8 mouse cellular contexts compared by ENCODE assay signal in the genomic region with DNA sequence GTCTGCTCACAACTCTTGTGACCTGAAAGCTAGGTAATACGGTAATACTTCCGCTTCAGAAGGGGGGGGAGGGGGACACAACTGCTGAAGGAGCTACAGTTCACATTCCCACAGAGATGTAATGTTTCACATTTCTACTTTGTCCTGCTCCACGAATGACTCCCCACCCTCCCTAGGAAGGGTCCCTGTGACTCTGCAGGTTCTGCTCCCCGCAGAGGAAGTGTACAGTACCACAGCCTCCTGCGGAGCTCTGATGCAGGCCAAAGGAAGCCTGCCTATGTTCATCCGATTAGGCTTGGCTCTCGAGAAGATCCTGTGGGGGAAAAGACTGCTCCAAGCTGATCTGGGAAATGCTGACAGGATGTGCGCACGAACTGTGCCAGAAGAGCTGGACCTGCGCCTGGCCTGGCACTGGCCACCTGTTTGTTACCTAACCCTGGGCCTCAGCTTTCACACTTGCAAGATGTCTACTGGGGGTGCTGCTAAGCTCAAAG. TPM values are rescaled to one million over a fixed set of nuclear protein-coding genes. Genes with fewer than 3 reads are reported as not detected.
DNase-seq lines count a peak whose midpoint lies in the region; TF ChIP-seq lines count a peak whose summit lies in the region.
"Had no signal": no experiment of that assay in that cellular context is flagged by ENCODE, and none has a peak within 500 bp of the region (broad histone marks: within the 10 kb centered on the region; RNA-seq: fewer than 3 reads in every experiment).

No protein-coding gene starts in this region.

- TF ChIP-seq CTCF in spleen, adult 2 months (IDR thresholded peaks at IDR 0.05; ENCODE audit: extremely low read depth, insufficient read depth, insufficient read length, insufficient replicate concordance), result no peak

- no peaks in the 10 kb centered on the region for H3K27me3 ChIP-seq in spleen, adult 2 months (ENCODE audit: control insufficient read depth, insufficient read depth, low read length)

- no peak overlapping the region for H3K4me3 ChIP-seq in spleen, adult 2 months (ENCODE audit: extremely low read depth, insufficient read depth, insufficient read length)
- no peak overlapping the region for H3K4me3 ChIP-seq in brown adipose tissue, adult 24 weeks (ENCODE audit: insufficient read depth, low read depth, low read length)
- H3K4me3 ChIP-seq: erythroblast, embryonic 14.5 days had no signal

- WGBS in spleen, adult 2 months, result 27% methylated on average over 10 of the region's 10 CpGs

- peak overlapping the region; percentile 59 for H3K27ac ChIP-seq in spleen, adult 2 months (ENCODE audit: insufficient read depth, low read length)
- H3K27ac ChIP-seq in brown adipose tissue, adult 24 weeks (replicated peaks; ENCODE audit: low read depth, low read length), result peak overlapping the region; percentile 94

- H3K36me3 ChIP-seq in spleen, adult 2 months (ENCODE audit: control insufficient read depth, insufficient read depth, low read length), result peaks cover 6% of the 10 kb centered on the region

- peaks cover 69% of the 10 kb centered on the region for H3K4me1 ChIP-seq in spleen, adult 2 months (ENCODE audit: control insufficient read depth, insufficient read depth, insufficient read length)
- H3K4me1 ChIP-seq in brown adipose tissue, adult 24 weeks (ENCODE audit: control insufficient read depth, insufficient read depth, insufficient read length, low read length), result peaks cover 81% of the 10 kb centered on the region

- no peak for DNase-seq in spleen, adult 2 months (ENCODE audit: low read depth in 1 of 2, low spot score in 2 of 2)
- no peak for DNase-seq in spleen, adult 12 weeks (ENCODE audit: low spot score)
- DNase-seq in gastrocnemius, postnatal 25 days, result peak; percentile 93
- DNase-seq in kidney, adult 8-10 months, result peak; percentile 90
- DNase-seq in lung, postnatal 10 days, result peak; percentile 72
- DNase-seq in frontal cortex, postnatal 14 days (ENCODE audit: low spot score in 2 of 2), result no peak

- no peak for TF ChIP-seq POLR2A in spleen, adult 2 months (IDR thresholded peaks at IDR 0.05; ENCODE audit: low read depth, low read length)

RNA-seq across cellular contexts. Expression of a gene that starts 22.0 kb away (rescaled TPM):
- 138 and 142 TPM in 2 replicates for polyA plus RNA-seq in spleen, adult 2 months (2012; rRNA removed)
- polyA plus RNA-seq in brown adipose tissue, adult 24 weeks (2012; ENCODE audit: insufficient read depth, insufficient read length, missing spikeins), result 36.0 and 59.3 TPM in 2 replicates
- 10 to 100 TPM; 51.0 to 72.0 TPM for total RNA-seq in gastrocnemius, postnatal 25 days (2021)

Comparison
In these comparisons a context has a peak if more than half of its experiments do, and no peak if none do; other contexts are left out.
1. DNase-seq: peak in gastrocnemius, postnatal 25 days (single experiment), kidney, adult 8-10 months (2 of 2) and lung, postnatal 10 days (single experiment); none in spleen, adult 2 months (0 of 2), spleen, adult 12 weeks (single experiment) and frontal cortex, postnatal 14 days (0 of 2).